Mouse (Mus musculus): ENCODE measurements around the gene Mocs2.

The Mocs2 gene

GRCm38 (mm10) chr13:114817751-114818360 is at the start of gene Mocs2:
Mocs2 (plus strand) TSS chr13:114818236.
- DNase-seq (ENCODE audit: low spot score): peak; percentile 94

- no peak for DNase-seq (ENCODE audit: low spot score)
Measured at GRCm38 (mm10) chr13:114791511-114791910, 26.5 kb upstream of the Mocs2 start.

DNA sequence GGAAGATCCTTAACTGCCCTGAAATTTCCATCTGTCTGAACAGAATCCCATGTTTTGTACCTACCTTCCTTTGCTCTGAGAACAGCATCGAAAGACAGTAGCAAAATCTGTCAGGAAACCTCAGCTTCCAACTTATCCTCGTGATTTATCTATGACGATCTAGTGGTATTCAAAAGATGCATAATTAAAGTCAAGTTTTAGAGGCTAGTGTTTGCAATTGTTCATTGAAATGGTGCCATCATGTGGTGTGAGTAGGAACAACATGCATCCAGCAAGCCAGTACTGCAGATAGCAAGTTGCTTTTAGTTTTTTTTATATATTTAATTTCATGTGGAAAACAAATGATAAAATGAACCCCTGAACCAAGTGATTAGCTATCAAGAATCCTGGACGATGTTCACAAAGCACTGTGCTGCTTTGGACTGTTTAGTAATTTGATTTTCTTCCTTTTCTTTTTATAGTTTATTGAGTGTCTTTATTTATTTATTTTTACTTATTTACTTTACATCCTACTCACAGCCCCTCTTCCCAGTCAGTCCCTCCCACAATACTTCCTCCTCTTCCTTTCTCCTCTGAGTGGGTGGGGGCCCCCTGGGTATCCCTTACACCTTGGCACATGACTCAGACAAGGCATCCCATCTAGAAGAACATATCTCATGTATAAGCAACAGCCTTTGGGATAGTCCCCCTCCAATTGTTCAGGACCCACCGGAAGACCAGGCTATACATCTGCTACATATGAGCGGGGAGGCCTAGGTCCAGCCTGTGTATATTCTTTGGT is 24.6 kb upstream of the Mocs2 start:
- DNase-seq (ENCODE audit: low spot score): no peak

DNA sequence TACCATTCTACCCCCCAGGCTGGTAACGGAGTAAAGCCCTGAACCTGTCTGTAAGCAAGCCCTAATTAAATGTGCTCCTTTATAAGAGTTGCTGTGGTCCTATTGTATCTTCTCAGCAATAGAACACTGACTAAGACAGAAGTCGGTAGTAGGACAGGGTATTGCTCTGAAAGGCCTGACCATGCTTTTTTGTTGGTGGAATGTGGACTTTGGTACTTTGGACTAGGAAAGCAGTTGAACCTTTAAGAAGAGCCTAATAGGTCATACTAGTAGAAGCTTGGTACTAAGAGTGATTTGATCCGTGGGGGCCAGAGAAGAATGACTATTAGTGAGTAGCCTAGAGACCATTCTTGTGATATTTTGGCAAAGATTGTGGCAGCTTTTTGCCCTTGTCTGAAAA is 16.2 kb upstream of the Mocs2 start:
- DNase-seq (ENCODE audit: low spot score): no peak

- no peak for DNase-seq (ENCODE audit: low spot score)
Measured at GRCm38 (mm10) chr13:114802971-114803370, 15.1 kb upstream of the Mocs2 start.

DNA sequence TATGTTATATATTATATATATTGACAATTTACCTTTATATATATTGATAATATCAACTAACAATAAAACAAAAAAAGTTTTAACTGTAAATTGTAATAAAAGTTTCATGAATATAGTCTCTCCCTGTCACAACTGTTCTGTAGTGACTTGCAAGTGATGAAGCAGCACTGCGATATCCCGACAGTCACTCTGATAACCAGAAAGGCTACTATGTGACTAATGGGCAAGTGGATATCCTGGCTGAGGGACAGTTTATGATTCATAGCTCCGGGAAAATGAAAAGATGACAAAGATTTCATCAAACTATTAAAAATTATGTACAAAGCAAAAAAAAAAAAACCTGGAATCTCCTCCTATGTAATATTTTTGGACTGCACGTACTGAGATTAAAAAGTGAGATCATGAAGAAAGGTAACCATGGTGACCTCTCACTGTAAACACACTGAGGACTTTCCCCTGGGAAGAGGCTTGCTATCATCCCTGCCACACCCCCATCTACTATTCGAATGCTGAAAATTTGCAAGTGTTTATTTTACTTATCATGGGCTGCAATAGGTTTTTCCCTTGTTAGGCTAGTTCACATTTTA is 8.3 kb upstream of the Mocs2 start:
- DNase-seq (ENCODE audit: low spot score): no peak

GRCm38 (mm10) chr13:114818513-114818912 is 477 bp downstream of the Mocs2 start:
- DNase-seq (ENCODE audit: low spot score): no peak

GRCm38 (mm10) chr13:114822871-114823270 is 4.8 kb downstream of the Mocs2 start:
- no peak for DNase-seq (ENCODE audit: low spot score)

DNA sequence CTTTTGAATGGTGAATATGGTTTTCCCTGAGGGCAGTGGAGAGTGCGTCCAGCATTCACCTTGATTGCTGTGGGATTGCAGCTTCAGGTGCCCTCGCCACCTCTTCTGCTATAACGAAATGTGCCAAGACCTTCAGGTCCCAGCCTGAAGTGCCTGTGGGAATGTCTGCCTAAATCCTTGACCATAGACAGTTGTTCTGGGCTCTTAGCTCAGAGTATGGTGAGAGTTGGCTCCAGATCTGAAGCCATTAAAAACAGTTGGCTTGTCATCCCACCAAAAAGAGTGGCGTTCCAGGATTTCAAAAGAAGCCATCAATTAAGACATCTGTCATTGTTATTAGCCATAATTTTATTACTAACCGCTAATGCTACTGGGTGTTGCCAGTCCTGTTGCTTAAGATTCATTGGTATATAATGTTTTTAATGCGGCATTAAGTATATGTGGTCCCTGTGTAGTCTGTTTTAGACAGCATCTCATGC is 7.4 kb downstream of the Mocs2 start:
- DNase-seq (ENCODE audit: low spot score): no peak

DNA sequence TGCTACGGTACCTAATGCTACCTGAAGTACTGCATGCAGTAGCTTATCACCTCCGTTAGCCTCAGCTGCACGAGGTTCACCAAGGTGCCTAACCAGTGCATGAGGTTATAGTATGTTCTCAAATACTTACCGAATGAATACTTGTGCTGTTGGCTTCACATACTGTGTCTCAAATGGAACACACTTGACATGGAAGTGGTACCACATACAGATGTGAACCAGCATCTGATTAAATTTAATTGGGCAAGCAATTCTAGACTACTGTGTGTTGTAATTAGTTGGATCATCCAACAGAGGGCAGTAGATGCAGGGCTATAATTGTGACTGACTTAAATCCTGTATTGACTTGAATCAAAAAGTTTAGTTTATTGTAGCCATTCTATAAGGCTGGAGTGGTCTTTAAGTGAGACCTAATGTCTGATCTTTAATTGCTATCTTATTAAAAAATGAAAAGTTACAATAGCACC is 13.4 kb downstream of the Mocs2 start:
- DNase-seq (ENCODE audit: low spot score): no peak

GRCm38 (mm10) chr13:114832761-114833160 is 14.7 kb downstream of the Mocs2 start:
- no peak for DNase-seq (ENCODE audit: low spot score)

DNA sequence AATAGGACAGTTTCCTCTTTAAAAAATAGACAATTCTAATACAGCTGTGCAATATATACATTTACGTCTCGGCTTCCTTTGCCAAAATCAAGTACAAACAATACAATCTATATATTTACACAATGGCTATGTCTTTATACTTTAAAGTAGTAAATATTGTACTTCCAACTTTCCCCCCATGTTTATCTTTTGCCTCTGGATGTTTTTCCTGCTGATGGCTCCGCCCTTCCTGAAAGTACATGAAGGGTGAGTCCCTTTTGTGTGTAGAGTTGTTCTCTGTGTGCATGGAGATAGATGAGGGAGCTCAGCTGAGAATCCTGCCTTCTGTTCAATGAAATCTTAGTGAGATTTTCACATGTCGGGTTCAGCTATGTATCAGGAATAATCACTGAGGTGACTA is 15.3 kb downstream of the Mocs2 start:
- DNase-seq (ENCODE audit: low spot score): no peak

DNA sequence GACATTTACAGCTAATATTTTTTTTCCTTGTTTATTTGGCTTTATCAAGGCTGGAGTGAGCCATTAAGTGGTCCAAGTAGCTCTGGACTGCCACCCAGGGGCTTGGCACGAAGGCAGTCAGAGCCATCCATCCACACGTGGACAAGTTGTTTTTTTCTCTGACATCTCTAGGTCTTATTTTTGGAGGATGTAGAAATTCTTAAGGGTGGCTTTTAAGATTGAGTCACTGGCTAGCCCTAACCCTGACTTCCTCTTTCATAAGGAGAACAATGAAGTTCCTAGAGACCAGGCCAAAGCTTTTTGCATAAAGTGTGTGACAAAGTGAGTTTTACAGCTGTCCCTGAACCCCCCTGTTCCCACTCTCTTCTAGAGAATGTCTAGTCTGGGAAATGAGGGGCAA is 16.5 kb downstream of the Mocs2 start:
- DNase-seq (ENCODE audit: low spot score): no peak

DNA sequence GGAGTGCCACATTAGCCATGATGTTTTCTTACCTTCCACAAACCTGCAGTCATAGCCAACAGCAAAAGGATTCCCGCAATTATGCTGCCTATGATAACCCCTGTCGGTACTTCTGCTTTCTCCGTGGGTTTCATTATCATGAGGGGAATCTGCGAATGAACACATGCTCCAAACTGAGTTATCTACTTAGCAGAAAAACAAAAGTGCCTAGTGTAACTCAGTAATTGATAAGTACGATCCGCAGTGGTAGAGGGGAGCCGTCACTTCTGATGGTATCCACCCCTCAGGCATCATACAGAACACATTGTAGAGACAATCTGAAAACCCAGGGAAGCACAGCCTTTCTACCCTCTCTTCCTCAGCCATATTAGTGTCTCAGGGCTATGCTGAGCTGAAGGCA is 19.0 kb downstream of the Mocs2 start:
- DNase-seq (ENCODE audit: low spot score): no peak

- DNase-seq (ENCODE audit: low spot score): no peak
Measured at GRCm38 (mm10) chr13:114838535-114838990, 20.5 kb downstream of the Mocs2 start.

GRCm38 (mm10) chr13:114839098-114839497 is 21.1 kb downstream of the Mocs2 start:
- DNase-seq (ENCODE audit: low spot score): no peak

DNA sequence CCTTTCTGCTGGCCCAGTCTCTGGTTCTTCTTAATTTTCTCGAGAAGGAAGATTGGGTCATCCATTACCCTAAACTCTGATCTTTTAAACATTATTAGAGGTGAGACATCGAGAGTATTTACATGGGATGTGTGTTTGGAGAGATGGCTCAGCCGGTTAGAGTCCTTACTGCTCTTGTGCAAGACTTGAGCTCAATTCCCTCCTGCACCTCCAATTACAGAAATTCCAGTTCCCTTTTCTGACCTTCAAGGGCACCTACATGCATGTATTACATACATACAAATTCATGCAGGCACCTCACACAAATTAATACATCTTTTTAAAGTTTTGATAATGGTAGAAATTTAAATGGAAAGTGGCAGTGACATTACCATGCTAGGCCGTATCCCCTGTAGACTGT is 22.5 kb downstream of the Mocs2 start:
- no peak for DNase-seq (ENCODE audit: low spot score)

GRCm38 (mm10) chr13:114843318-114843717 is 25.3 kb downstream of the Mocs2 start:
- DNase-seq (ENCODE audit: low spot score): no peak

DNA sequence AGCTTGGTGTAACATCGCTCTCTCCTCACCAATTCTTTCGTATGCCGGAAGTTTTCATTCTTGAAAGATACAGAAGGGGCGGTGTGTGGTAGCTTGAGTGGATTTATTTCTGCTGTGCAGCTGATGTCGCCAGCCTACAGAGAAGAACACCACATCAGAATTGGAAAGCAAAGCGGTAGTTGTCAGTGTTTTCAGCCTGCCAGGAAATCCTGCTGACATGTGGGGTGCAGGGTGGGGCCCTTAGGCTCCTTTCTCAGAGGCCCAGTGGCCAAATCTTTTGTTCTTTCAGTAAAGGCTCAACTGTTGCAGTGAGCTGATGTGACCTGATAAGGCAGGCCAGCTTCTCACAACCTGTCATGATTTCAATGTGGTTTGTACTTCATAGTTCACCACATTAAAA is 27.8 kb downstream of the Mocs2 start:
- no peak for DNase-seq (ENCODE audit: low spot score)

DNA sequence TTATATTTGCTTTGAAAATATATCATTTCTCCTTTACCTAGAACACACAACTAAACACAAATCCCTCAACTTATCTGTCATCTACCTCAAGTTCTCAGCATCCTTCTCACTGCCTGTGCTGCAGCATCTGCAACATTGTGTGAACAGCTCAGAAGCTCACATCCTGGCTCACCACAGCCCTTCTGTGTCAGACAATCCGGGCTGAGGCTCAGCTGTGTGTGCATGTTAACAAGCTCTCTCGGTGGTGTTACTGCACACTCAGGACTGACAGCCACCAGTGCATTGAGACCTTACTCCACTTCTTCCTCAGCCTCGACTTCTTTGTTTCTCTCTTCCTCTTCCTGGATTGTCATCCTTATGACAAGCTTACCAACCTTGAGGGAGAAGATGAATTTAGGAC is 30.9 kb downstream of the Mocs2 start:
- no peak for DNase-seq (ENCODE audit: low spot score)

- DNase-seq (ENCODE audit: low spot score): no peak
Measured at GRCm38 (mm10) chr13:114852264-114853111, 34.5 kb downstream of the Mocs2 start.

GRCm38 (mm10) chr13:114853152-114853551 is 35.1 kb downstream of the Mocs2 start:
- DNase-seq (ENCODE audit: low spot score): no peak
